Mouse (Mus musculus) limb, embryonic 11.5 days (tissue): ENCODE data around the gene Map9. TPM values are rescaled to one million over a fixed set of nuclear protein-coding genes. Genes with fewer than 3 reads are reported as not detected.

Experiments used
- ATAC-seq: fragments of 200-750 bp; cut with Nextera tagmentation; 2 replicates; pipeline ENCODE4 v1.8.0; 2017; ENCODE audit warnings: low read depth; ENCODE audit not compliant: insufficient number of reproducible peaks, low FRiP score, low TSS enrichment
- DNase-seq: peaks from one replicate; pipeline ENCODE4 v3.0.0-alpha.2; 2015; ENCODE audit warnings: low spot score
- H3K27ac ChIP-seq: fragments of 300-500 bp; sonication (generic); replicated peaks from 2 replicates; pipeline ENCODE4 v1.5.1; 2014; ENCODE audit warnings: low read depth, mild to moderate bottlenecking, low read length
- H3K27me3 ChIP-seq: fragments of 300-500 bp; sonication (generic); 2 replicates; pipeline ENCODE4 v1.6.1; 2014; ENCODE audit warnings: mild to moderate bottlenecking, low read length, mixed read lengths; ENCODE audit not compliant: control insufficient read depth, insufficient read depth
- H3K36me3 ChIP-seq: fragments of 300-500 bp; sonication (generic); 2 replicates; pipeline ENCODE4 v1.6.1; 2014; ENCODE audit warnings: mild to moderate bottlenecking, low read length, moderate library complexity, mixed read lengths; ENCODE audit not compliant: control insufficient read depth, insufficient read depth
- H3K4me1 ChIP-seq: fragments of 300-500 bp; sonication (generic); 2 replicates; pipeline ENCODE4 v1.6.1; 2014; ENCODE audit warnings: low read length, mixed read lengths; ENCODE audit not compliant: control insufficient read depth, insufficient read depth
- H3K4me2 ChIP-seq: fragments of 300-500 bp; sonication (generic); 2 replicates; pipeline ENCODE4 v1.6.1; 2014; ENCODE audit warnings: low read depth, mild to moderate bottlenecking, moderate library complexity; ENCODE audit not compliant: severe bottlenecking
- H3K4me3 ChIP-seq: fragments of 300-500 bp; sonication (generic); 2 replicates; pipeline ENCODE4 v1.5.1; 2014; ENCODE audit warnings: low read depth, low read length
- H3K9ac ChIP-seq: fragments of 300-500 bp; sonication (generic); 2 replicates; pipeline ENCODE4 v1.6.1; 2014; ENCODE audit warnings: mild to moderate bottlenecking, low read length
- H3K9me3 ChIP-seq: fragments of 300-500 bp; sonication (generic); 2 replicates; pipeline ENCODE4 v1.6.1; 2016; ENCODE audit warnings: low read length; ENCODE audit not compliant: control insufficient read depth
- WGBS: fragments of 180-500 bp; shearing (Covaris S2); extraction: QIAGEN DNeasy Blood & Tissue Kit; methylation state at CpG from one replicate; pipeline ENCODE4 v1.1.7; 2014; 5-methylcytosine and 5-hydroxymethylcytosine counted together
- polyA plus RNA-seq: library from polyadenylated mRNA; unstranded; fragments of >200 nt; fragmentation: Nextera tagmentation; extraction: Ambion mirVana; gene quantifications from 2 replicates; pipeline ENCODE4 v1.2.1, GENCODE M21; 2014

Gene Map9
- polyA plus RNA-seq, 1 experiment from 2014 or later: 10.4 TPM

DNA sequence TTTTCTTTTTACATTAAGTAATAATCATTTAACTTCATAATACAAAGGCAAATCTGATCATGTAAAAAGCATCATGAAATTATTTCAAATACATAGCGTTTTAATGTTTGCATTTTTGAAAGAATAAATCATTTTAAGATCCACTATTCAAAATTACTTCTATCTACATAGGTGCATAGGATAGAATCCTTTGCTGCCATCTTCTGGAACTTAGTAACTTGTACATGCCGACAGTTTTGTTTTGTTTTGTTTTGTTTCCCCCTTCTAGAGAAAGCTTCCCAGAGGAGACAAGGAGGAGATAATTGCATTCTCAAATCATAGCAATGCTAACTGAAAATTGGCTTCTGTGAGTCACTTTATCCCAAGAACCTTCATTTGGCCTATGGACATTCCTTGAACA is 7.5 kb upstream of the Map9 start:
- DNase-seq (no peak), ATAC-seq (no peak)
- no peaks in the 10 kb centered on the region for H3K36me3 ChIP-seq
- H3K4me2 ChIP-seq: no peak overlapping the region
- H3K9ac ChIP-seq: no peak overlapping the region
- no peak overlapping the region for H3K27ac ChIP-seq
- no peaks in the 10 kb centered on the region for H3K4me1 ChIP-seq
- 47% methylated on average over 2 of the region's 2 CpGs for WGBS
- no peak overlapping the region for H3K4me3 ChIP-seq
- H3K9me3 ChIP-seq: no peaks in the 10 kb centered on the region
- H3K27me3 ChIP-seq: no peaks in the 10 kb centered on the region

GRCm38 (mm10) chr3:82357340-82357739 is 504 bp upstream of the Map9 start:
- H3K9ac ChIP-seq: no peak overlapping the region

DNA sequence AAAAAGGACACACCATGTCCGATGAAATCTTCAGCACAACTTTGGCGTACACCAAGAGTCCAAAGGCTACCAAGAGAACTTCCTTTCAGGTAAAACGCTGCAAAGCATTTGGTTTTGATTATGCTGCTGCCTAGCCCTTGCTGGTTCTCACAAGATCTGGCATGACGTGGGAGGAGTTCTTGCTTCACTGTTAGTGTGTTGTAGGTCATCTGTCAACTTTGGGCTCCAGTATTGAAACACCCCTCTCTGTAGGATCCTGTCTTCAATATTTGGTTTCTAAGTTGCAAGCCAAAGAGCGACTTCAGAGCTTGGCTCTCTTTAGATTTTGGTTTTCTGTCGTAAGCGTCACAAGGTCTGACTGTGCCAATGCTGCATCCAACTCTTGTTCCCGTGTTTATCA is 1.2 kb downstream of the Map9 start:
- Histone ChIP-seq H3K9me3 (no peaks in the 10 kb centered on the region), H3K27me3 (no peaks in the 10 kb centered on the region), H3K36me3 (no peaks in the 10 kb centered on the region), H3K4me1 (no peaks in the 10 kb centered on the region), H3K9ac (no peak overlapping the region), H3K27ac (no peak overlapping the region), H3K4me2 (no peak overlapping the region), H3K4me3 (no peak overlapping the region)
- DNase-seq (no peak), ATAC-seq (no peak)
- WGBS: 69% methylated on average over 8 of the region's 8 CpGs

More at GRCm38 (mm10) chr3:82357340-82357739, 504 bp upstream of the Map9 start:
- no peaks in the 10 kb centered on the region for H3K27me3 ChIP-seq
- H3K36me3 ChIP-seq: no peaks in the 10 kb centered on the region
- no peak for DNase-seq
- no peaks in the 10 kb centered on the region for H3K4me1 ChIP-seq
- peak overlapping the region; percentile 65 for H3K4me2 ChIP-seq
- H3K4me3 ChIP-seq: peak overlapping the region; percentile 68
- WGBS: 2% methylated on average over 5 of the region's 5 CpGs
- H3K27ac ChIP-seq: no peak overlapping the region
- ATAC-seq: no peak
- no peaks in the 10 kb centered on the region for H3K9me3 ChIP-seq

- no peaks in the 10 kb centered on the region for H3K27me3 ChIP-seq
- no peak overlapping the region for H3K9ac ChIP-seq
- no peak for ATAC-seq
- no peak overlapping the region for H3K27ac ChIP-seq
- no peaks in the 10 kb centered on the region for H3K4me1 ChIP-seq
- H3K4me3 ChIP-seq: no peak overlapping the region
- WGBS: 44% methylated on average over 4 of the region's 4 CpGs
- no peak overlapping the region for H3K4me2 ChIP-seq
- peak; percentile 37 for DNase-seq
- no peaks in the 10 kb centered on the region for H3K9me3 ChIP-seq
- H3K36me3 ChIP-seq: no peaks in the 10 kb centered on the region
Measured at GRCm38 (mm10) chr3:82362452-82362851, 4.6 kb downstream of the Map9 start.

DNA sequence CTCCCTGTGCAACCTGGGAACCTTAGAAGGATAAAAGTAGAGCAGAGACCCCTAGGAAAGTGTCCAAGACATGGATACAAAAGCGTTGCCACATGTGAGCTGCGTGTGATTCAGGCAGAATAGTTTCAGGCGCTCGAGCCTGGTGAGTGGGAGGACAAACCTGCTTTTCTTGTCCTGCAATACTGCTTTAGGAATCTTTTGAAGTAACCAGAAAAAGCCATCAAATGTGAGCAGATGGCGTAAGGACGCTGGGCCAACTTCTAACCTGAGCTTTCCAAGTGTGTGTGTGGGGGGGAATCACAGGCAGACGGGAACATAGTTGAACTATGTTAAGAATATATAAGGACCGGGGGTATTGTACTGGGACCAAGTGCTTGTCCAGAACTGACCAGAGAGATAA is 6.7 kb downstream of the Map9 start:
- WGBS: 87% methylated on average over 8 of the region's 8 CpGs
- no peak for ATAC-seq
- no peak for DNase-seq
- no peaks in the 10 kb centered on the region for H3K4me1 ChIP-seq
- no peaks in the 10 kb centered on the region for H3K27me3 ChIP-seq
- H3K27ac ChIP-seq: no peak overlapping the region
- H3K4me3 ChIP-seq: no peak overlapping the region
- no peak overlapping the region for H3K4me2 ChIP-seq
- no peak overlapping the region for H3K9ac ChIP-seq
- no peaks in the 10 kb centered on the region for H3K36me3 ChIP-seq
- no peaks in the 10 kb centered on the region for H3K9me3 ChIP-seq

DNA sequence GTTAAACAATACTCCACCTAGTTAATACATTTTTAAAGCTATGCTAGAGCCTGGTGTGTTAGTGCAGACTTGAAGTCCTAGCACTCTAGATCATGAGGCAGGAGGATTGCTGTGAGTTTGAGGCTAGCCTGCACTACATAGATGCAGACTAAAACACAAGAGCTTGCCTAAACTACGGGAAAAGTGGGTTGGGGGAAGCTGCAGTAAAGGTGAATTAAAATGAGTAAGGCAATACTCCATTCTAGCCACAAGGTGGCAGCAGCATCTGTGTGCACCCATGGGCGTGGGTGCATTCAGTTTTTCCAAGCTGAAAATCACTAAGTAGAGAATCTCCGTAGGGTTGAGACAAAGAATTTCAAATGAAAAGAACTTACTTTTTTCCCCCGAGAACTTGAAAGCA is 7.1 kb downstream of the Map9 start:
- no peak overlapping the region for H3K9ac ChIP-seq
- no peaks in the 10 kb centered on the region for H3K27me3 ChIP-seq
- no peaks in the 10 kb centered on the region for H3K36me3 ChIP-seq
- H3K9me3 ChIP-seq: no peaks in the 10 kb centered on the region
- DNase-seq (peak; percentile 36), ATAC-seq (no peak)
- H3K4me1 ChIP-seq: no peaks in the 10 kb centered on the region
- WGBS: 60% methylated on average over 4 of the region's 4 CpGs
- H3K27ac ChIP-seq: no peak overlapping the region
- H3K4me2 ChIP-seq: no peak overlapping the region
- H3K4me3 ChIP-seq: no peak overlapping the region

DNA sequence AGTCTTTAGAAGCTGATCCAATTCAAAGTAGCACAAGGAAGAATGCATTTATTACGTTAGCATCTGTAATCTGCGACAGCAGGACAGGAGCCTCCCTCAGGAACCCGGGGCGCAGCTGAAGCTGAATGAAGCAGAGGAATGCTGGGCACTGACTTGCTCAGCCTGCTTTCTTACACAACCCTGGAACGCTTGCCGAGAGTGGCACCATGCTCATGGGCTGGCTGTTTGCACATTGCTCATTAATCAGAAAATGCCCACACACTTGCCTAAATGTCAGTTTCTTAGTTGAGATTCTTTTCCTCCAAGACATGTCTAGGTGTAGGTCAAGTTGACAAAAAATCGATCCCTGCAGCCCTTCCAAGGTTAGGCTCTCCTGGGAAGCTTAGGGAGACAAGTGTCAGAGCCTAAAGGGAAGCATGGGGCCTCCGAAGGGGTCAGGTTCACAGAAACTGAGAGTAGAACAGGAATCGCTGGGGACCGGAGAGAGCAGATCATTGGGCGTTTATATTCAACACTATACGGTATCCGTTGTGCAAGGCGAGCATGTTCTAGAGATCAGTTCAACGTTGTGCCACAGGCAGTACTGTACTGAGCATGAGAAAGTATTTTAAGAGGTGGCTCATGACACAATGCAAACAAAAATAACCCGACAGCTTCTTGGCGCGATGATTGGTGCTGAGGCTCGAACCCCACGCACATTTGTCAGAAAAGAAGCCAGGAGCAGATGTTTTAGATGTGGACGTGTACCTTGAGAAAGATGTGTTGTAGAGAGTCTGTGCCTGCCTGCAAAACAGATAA is 11.4 kb downstream of the Map9 start:
- Histone ChIP-seq H3K9ac (no peak overlapping the region), H3K27me3 (no peaks in the 10 kb centered on the region), H3K4me1 (no peaks in the 10 kb centered on the region), H3K9me3 (no peaks in the 10 kb centered on the region), H3K36me3 (no peaks in the 10 kb centered on the region), H3K27ac (no peak overlapping the region), H3K4me2 (no peak overlapping the region), H3K4me3 (no peak overlapping the region)
- ATAC-seq (no peak), DNase-seq (no peak)
- WGBS: 85% methylated on average over 21 of the region's 21 CpGs

DNA sequence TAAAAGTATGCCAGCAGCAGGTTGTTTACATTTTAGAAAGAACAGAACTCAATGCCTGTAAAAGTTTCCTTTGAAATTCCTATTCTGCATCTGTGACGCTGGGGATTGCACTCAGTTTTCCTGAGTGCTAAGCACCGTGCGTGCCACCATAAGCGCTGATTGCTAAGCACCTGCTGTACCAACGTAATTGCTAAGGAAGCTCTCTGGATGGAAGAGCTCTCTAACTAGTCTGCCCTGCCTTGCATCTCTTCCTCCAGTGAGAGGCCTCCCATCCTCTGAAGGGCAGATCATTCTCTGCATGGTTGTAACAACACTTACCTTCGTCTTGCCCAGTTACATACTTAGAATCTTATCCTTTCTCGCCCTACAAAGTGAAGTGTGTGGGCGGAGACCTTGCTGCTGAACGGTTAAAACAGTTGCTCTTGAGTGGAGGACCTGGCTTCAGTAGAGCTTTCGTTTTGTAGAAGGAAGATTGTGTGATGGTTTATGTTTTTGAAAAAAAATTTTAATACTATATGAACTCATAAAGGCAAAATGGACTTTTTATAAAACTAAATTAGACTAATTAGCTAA is 12.7 kb downstream of the Map9 start:
- ATAC-seq: no peak

More for the DNA sequence above, 12.7 kb downstream of the Map9 start:
- DNase-seq: no peak
- no peak overlapping the region for H3K4me3 ChIP-seq
- no peaks in the 10 kb centered on the region for H3K27me3 ChIP-seq
- no peak overlapping the region for H3K9ac ChIP-seq
- H3K36me3 ChIP-seq: no peaks in the 10 kb centered on the region
- H3K4me2 ChIP-seq: no peak overlapping the region
- no peaks in the 10 kb centered on the region for H3K4me1 ChIP-seq
- H3K9me3 ChIP-seq: no peaks in the 10 kb centered on the region
- no peak overlapping the region for H3K27ac ChIP-seq
- 89% methylated on average over 10 of the region's 10 CpGs for whole genome bisulfite sequencing
